Mouse (Mus musculus): Measurements from ENCODE around the gene Esyt1.
"Not testable (repeated sequence)": the region's sequence is repeated elsewhere in the genome, so short reads cannot be mapped to it uniquely, and the experiment has no call there.

Gene Esyt1

DNA sequence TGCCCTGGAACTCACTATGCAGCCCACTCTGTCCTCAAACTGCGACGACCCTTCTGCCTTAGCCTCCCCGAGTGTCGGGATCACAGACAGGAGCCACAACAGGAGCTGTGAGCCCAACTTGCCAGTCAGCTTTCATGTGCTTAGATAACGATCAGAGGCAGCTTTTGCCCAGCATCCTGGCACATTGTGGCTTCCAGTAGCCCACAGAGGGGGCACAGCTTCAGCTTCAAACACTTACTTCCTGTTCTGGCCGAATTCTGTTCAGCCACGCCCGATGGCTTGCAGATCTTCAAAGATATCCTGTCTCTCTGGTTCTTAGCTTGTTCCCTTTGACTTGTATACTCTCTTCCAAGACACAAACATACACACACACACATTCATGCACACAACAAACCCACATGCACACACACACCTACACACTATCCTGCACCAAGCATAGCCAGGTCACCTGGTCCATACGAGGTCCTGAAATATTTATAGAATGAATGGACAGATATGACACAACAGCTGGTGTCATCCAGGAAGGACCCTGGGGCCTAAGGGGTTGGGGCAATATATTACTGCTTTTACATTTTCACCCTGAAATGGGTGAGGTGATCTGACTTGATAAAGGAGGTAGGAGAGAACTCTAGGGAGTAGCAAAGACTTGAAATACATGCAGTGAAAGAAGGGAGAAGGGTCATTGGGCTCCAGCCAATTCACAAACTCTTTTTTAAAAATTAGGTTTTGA, 20.9 kb downstream of the Esyt1 start:
- DNase-seq = no peak

DNA sequence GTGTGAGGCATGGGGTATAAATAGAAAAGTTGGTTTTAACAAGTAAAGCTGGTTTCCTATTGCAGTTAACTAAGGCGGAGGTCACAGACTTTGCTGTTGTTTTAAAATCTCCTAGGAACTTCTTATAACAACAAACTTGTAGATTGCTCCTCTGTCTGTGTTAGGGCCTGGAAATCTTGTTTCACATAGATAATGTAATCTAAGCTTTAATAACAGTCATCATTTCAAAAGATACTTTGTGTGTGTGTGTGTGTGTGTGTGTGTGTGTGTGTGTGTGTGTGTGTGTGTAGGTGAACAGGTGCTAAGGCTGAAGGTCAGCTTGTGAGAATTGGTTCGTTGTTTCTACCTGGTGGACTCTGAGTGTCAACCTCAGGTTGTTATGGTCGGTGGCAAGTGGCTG, 21.7 kb downstream of the Esyt1 start:
- no peak for DNase-seq

DNA sequence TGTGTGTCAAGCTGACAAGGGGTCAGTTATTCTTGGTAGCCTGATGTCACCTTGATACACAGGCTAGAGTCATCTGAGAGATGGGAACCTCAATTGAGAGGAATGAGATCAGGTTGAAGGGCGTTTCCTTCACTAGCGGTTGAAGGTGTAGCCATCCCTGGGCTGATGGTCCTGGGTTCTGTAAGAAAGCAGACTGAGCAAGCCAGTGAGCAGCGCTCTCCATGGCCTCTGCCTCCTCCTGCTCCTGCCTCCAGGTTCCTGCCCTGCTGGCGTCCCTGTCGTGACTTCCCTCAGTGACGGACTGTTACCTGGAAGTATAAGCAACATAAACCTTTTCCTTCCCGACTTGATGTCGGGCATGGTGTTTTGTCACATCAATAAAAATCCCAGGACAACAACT, 22.1 kb downstream of the Esyt1 start:
- DNase-seq = no peak

DNA sequence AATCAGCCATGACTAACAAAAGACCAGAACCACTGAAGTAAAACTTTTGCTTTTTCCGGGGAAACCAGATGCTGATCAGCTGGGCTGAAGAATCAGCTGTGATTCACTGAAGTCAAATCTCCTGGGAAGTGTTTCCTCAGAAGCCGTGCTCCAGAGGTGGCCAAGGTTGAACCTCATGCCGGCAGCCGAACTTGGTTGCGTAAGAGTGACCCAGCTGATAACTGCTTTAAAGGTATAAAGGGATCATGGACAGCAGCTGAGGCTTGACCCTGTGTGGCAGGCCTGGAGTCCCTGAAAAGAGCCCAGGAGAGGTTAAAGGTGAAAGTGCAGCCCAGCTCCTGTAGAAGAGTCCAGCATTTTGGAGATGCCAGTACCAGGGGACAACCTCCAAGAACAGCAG, 23.3 kb downstream of the Esyt1 start:
- DNase-seq = no peak

DNA sequence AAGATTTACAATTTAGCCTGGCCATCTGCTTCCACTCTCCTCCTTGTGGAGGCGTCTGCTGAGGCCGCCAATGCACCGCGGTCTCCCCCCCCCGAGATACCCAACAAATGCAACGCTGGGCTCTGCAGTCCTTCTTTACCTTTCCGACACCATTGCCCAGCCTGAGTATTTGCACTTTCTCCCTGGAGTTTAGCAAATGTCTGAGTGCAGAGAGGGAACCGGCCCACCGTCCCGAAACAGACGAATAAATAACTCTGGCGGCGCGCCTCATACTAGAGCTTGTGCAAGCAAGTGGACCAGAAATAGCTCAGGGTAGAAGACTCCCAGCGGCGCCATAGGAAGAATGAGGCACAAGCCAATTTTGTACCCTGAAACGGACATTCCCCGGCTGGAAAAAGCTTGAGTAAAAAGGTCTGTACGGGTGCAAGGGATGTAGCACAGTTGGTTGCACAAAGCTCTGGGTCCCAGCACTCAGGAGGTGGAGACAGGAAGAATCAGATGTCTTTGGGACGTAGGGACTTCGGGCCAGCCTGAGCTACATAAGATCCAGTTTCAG, 26.5 kb downstream of the Esyt1 start:
- peak; percentile 70 to 78 for DNase-seq

GRCm38 (mm10) chr10:128498590-128498989, 27.1 kb downstream of the Esyt1 start, which contains the start of gene Myl6b:
Myl6b (minus strand) TSS chr10:128498685.
- DNase-seq = peak; percentile 96 to 97

DNA sequence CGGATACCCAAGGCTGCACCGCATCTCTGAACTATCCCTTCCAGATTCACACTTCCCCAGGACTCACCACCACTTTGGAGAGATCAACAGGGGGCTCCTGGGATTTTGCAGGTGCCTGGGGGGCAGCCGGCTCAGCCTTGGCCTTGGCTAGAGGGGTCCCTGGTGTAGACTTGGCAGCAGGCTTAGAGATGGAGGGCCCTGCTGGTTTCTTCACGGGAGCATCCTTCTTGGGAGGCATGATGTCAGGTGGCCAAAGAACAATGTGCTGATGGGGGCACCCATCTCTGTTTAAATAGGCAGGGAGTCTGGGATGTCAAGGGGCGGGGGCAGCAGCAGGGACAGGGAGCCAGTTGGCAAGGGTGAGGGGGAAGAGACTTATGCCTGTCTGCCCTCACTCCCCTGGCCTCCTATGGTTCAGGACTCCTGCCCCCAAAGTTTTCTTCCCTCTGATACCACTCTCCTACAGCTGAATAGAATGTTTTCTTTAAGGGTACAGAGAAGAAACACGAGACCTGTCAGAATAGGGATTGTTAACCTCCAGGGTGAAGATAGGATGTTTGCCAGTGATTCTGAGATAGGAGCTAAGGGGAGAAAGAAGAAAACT, 28.4 kb downstream of the Esyt1 start:
- DNase-seq = no peak

GRCm38 (mm10) chr10:128496509-128497077, 29.1 kb downstream of the Esyt1 start:
- DNase-seq = no peak

- DNase-seq = no peak
Measured at GRCm38 (mm10) chr10:128495903-128496302, 29.8 kb downstream of the Esyt1 start.

DNA sequence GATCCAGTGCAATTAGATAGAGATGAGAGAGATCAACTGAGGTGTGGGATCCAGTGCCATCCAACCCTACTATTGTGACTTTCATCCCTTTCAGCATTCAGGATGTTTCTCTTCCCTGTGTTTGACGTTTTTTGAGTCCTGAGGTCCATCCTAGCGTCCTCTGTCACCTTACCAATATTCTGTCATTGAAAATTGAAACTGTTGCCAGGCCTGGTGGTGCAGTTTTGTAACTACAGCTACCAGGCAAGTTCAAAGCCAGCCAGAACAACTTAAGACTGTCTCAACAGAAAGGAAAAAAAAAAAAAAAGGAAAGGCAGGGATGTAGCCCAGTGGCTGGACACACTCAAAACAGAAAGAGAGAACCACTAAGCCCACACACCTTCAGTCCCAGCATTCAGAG, 30.4 kb downstream of the Esyt1 start:
- DNase-seq = no peak

DNA sequence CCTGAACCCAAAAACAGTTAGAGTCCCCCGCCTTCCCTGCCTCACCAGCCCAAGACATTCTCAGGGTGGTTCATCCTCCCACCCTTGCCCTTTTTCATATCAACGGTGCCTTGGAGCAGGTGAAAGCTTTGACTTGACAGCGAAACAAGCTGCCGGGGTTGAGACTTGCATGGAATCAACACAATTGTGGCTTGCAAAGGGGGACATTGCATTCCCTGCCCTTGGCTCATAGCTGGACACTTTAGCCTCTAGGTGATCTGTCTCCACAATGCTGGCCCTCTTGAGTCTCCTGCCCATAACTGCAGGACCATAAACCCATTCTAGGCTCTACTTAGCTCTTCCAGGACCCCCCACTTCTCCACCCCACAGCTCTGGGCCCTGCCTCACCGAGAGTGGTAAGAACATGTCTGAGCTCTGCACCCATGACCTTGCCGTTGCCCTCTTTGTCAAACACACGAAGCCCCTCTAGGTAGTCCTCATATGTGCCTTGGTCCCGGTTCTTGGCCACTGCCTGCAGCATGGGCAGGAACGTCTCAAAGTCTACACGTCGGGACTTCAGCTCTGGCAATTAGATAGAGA, 30.9 kb downstream of the Esyt1 start:
- DNase-seq = no peak

DNA sequence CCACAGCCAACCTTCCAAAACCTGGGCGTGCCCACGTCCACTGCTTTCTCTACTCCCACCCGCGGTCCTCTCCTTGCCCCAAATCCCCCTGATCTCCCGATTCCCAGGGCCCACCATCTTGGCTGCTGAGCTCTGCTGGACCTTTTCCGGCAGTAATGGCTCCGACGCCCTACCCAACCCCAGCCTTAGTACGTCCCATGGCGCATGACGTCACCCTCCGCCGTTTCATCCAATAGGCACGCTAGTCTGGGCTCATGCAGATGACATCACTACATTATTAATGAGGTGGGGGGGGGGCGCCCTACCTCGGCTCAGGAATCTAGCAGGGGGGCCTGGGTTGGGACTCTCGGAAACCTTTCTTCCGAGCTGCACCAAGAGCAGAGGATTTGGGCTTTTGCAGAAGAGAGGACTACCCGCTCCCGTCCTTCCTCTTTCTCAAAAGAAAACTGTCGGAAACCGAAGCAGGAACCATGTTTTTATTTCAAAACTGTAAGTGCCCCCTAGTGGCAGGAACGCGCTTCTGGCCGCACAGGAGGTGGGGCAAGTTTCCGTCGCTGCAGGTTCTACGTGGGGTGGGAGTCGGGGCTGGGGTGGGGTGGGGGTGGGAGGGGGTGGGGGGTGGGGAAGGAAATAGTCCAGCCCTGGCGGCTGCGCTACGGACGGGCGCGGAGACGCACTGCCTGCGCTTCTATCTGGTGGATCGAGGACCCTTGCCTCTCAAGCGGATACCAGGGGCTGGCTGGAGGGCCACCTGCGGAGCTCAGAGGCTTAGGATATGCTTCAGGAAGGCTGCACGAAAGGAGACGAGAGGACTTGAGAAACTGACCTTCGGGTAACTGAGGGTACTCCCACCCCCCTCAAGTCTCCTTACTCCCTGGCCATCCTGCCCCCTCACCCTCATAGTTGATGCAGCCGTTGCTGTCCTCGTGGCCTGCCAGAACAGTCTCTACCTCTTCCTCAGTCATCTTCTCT, 31.7 kb downstream of the Esyt1 start, which contains the start of gene Myl6:
Gene Myl6, minus strand, starts transcription at position 451 of the 972 bp plus-strand sequence.
- DNase-seq = peak; percentile 99 to 100

DNA sequence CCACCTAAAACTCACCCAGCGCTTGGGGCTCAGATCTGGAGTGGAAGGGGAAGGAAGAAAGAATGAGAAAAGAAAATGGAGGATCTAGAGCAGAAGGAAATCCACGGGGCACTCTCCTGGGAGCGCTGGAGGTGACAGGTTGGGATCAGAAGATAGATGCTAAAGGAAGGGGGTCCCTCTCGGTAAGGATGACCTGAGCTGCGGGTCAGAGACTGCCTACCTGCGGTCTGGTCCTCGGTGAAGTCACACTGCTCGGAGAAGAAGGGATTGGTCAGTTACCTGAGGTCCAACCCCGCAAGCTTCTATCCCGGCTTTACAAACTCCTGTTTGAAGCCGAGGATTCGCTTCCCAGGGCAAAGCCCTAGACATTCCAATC, 32.4 kb downstream of the Esyt1 start:
- no peak for DNase-seq

DNA sequence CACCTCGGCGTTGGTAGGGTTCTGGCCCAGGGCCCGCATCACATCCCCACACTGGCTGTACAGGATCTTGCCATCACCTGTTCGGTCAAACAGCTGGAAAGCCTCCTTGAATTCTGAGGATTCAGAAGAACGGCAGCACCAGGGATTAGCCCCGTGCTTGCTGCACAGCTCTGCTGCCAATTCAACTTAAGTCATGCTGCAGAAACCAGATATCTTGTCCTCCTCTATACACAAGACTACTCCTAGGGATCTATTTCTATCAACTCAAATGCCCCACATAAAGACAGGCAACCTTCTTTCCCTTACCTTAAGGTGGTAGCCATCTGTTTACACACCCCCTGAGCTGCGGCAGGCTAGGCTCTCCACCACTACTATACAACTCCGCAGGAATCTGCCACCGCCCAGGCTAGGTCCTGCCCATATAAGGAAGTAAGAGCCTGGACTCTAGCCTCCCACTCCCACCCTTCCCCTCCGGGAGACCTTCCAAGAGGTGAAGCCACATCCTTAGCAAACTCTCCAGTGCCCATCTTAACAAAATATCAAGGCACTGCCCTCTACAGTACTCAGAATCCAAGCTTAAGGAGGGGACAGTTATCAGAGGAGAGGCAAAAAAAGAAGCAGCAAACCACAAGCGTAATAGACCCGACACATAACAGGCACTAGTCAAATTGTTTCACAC, 32.9 kb downstream of the Esyt1 start:
- peak; percentile 70 to 83 for DNase-seq

GRCm38 (mm10) chr10:128492051-128492450, 33.6 kb downstream of the Esyt1 start:
- DNase-seq = not testable (repeated sequence)

- peak; percentile 48 to 60 for DNase-seq
Measured at GRCm38 (mm10) chr10:128491495-128491894, 34.2 kb downstream of the Esyt1 start.

- DNase-seq = no peak
Measured at GRCm38 (mm10) chr10:128490912-128491311, 34.8 kb downstream of the Esyt1 start.

- peak; percentile 25 to 39 for DNase-seq
Measured at GRCm38 (mm10) chr10:128490232-128490631, 35.4 kb downstream of the Esyt1 start.

GRCm38 (mm10) chr10:128489785-128490184, 35.9 kb downstream of the Esyt1 start:
- DNase-seq = no peak

DNA sequence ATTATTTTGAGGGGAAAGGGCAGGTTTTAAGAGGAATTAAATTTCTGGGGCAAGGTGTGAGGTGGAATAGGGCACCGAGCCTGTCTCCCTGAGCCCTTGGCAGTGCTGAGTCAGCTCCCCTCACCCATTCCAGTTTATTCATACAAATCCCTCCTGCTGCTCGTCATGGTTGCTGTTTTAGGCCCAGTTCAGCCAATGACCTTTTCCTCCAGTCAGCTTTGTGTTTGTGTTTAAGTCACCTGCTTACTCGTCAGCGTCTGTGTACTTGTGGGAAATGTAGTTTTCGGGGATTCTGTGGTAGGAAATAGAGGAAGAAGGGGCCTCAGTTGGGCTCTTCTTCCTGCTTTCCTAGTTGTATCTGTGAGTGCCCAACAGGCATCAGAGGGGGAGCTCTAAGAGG, 36.3 kb downstream of the Esyt1 start:
- no peak for DNase-seq

DNA sequence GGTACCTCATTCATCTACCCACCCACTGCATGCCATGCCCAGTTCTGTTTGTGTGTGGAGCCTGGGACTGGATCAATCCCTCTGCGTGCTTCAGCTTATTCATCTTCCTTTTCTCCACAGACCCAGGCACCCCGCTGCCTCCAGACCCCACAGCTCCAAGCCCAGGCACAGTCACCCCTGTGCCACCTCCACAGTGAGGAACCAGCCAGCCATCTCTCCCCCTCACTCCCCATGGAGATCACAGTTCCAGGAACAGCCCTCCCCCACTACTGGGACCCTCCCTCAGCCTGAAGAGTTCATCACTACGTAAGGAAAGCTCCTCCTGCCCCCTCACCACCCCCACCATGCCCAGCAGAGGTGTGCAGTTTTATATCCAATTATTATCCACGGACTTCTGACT, 36.9 kb downstream of the Esyt1 start:
- DNase-seq = no peak

Measured in kidney, postnatal 4 days (tissue).